Mouse (Mus musculus) adrenal gland, adult 2 months (tissue): ENCODE results near the gene Gm20388. TPM values are rescaled to one million over a fixed set of nuclear protein-coding genes. Genes with fewer than 3 reads are reported as not detected.

ENCODE experiments used
- DNase-seq: peaks from one replicate; pipeline ENCODE4 v3.0.0; 2021
- polyA plus RNA-seq: library from polyadenylated mRNA; depleted of rRNA; stranded (reverse); fragments of >200 nt; gene quantifications from 2 replicates; pipeline ENCODE4 v1.2.3, GENCODE M21; 2012
- total RNA-seq, 2 experiments: library from RNA; stranded (reverse); gene quantifications; 2 replicates each; pipeline ENCODE4 v1.2.3; 2021

The Gm20388 gene
- total and polyA plus RNA-seq, 3 experiments: 5.9 to 50.1 (median 9.9) TPM

- DNase-seq: peak; percentile 60
Observed at GRCm38 (mm10) chr8:122720070-122720729, 2809.6 kb downstream of the Gm20388 start.

DNA sequence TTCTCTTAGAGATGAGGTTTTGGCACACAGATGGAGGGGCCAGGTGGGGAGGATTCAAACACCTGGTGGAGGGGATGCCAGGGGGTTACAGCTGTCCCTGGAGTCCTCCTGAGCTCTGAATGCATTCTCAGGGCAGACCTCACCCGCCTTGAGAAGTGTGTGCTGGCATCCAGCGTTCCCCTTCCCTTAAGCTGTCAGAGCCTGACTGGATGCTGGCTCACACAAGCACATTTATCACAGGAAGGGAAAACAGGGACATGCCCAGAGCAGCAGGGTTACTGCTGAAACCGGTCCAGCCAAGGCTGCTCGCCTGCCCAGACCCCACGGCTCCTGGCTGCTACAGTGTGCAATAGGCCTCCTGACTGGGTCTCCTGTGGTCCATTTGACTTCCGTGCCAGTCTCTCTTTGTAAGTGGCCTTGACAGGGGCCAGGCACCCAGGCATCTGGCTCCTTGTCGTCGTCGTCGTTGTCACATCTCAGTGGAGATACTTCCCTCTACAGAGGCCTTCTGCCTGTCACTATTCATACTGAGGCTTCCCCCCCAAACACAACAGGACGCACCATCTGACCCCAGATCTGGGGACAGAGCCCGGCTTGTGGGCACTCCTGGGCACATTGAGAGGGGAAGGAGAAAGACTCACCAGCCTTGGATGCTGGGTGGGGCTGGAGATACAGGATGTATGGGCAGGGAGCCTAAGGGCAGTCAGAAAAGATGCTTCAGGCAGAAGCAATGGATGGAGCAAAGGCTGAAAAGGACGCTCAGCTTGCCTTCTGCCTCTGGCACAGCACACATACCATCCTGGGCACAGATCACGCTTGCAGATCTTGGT is 2810.4 kb downstream of the Gm20388 start:
- peak; percentile 38 for DNase-seq

- no peak for DNase-seq
Observed at GRCm38 (mm10) chr8:122725187-122725586, 2814.5 kb downstream of the Gm20388 start.

- no peak for DNase-seq
Observed at GRCm38 (mm10) chr8:122726789-122727188, 2816.1 kb downstream of the Gm20388 start.

- DNase-seq: no peak
Observed at GRCm38 (mm10) chr8:122727412-122727811, 2816.8 kb downstream of the Gm20388 start.

GRCm38 (mm10) chr8:122728630-122729029 is 2818.0 kb downstream of the Gm20388 start:
- DNase-seq: no peak

DNA sequence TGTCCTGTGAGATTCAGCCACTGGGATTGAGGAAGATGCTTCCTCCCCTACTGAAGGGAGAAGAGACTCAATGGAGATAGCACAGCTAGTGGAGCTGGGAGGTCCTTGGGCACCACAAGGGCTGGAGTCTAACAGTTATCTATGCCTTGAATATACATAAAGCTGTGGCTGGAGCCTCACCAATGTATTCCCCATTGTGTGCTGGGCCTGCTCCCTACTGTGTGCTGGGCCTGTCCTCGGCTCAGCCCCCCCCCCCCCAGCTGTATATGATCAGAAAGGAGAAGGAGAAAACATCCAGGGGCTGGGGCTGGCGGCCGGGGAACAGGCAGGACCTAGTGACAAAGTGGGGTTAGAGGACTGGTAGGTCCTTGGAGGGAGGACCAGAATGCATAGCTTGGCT is 2824.5 kb downstream of the Gm20388 start:
- DNase-seq: no peak

GRCm38 (mm10) chr8:122735542-122736473 is 2825.2 kb downstream of the Gm20388 start:
- no peak for DNase-seq

DNA sequence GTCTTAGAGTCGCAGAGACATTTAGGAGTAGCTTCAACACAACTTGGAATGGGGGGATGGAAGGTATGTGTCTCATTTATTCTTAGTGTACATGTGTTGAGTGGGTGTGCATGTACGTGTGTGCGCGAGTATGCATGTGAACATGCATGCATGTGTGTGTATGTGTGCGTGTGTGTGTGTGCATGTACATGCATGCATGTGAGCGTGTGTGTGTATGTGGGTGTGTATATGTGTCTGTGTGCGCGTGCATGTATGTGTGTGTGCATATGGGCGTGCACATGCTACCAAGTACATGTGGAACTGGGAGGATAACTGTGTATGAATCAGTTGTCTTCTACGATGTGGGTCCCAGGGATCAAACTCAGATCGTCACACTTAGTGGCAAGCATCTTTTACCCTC is 2826.0 kb downstream of the Gm20388 start:
- DNase-seq: no peak

GRCm38 (mm10) chr8:122737071-122737470 is 2826.4 kb downstream of the Gm20388 start:
- DNase-seq: no peak

- DNase-seq: no peak
Observed at GRCm38 (mm10) chr8:122737886-122738285, 2827.2 kb downstream of the Gm20388 start.

DNA sequence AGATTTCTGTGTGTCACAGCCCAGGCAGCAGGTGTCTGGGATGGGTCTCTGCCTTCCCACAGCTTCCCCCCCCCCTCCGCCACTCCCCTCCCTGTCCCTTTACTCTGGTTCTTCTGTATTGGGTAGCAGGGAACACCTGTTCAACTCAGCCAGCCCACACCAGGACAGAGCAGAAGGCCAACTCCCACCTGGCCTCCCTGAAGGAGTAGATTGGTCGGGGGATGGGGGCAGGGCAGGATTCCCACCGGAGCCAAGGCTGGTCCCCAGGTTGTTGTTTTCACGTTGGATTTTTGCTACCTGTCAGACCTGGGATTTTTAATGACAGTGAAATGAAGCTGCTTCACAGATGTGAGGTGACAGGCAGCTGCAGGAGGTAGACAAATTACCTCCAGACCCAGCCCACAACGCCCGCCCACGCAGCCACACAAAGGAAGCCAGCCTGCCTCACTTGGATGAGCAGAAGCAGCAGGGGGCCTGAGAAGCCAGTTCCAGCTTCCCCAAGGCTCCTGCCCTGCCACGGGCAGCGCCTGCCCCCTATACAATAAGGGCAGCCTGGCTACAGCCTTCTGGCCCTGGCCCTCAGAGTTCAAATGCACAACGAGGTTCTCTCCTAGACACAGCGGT is 2828.6 kb downstream of the Gm20388 start:
- DNase-seq: no peak

GRCm38 (mm10) chr8:122742471-122742870 is 2831.8 kb downstream of the Gm20388 start:
- DNase-seq: no peak

- no peak for DNase-seq
Observed at GRCm38 (mm10) chr8:122745022-122745749, 2834.5 kb downstream of the Gm20388 start.

DNA sequence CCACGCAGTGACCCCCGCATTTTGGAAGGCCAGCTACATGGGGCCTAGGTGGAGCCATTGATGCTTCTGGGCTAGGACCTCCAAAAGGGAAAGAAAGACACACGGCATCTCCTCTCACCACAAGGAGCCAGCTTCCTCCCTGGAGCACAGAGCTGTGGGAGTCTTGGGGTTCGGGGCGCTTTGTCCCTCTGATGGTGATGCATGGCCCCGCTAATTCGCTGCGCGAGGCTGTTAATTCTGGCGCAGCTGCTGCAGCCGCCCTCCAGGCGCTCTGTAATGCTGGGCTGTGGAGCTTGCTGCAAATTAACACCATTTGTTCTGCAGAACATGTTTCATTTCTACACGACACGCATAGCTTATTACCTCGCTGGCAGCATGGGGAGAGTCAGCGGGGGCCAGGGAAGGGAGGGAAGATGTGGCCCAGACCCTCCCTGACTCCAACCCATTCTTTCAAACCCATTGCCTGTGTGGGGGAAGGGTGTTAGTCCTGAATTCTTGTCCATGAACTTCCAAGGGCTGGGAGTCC is 2835.2 kb downstream of the Gm20388 start:
- no peak for DNase-seq

DNA sequence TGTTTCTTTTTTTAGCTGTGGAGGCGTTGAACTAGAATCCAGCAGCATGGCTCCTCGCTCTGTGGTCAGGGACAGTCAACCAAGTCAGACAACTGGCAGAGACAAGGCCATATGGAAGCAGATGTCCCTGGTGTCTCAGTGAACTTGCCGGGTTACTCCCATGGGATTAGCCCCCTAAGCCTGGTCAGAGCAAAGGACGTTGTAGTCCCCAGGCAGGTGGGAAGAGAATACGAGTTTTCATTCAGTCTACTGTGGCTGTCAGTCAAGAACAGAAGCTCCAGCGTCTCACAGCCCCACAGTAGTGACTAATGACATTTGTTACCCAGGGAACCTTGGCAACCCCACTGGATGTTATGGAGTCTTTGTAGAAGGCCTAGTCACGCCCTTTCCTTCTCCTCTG is 2835.8 kb downstream of the Gm20388 start:
- DNase-seq: no peak

GRCm38 (mm10) chr8:122747825-122748224 is 2837.2 kb downstream of the Gm20388 start:
- DNase-seq: no peak

DNA sequence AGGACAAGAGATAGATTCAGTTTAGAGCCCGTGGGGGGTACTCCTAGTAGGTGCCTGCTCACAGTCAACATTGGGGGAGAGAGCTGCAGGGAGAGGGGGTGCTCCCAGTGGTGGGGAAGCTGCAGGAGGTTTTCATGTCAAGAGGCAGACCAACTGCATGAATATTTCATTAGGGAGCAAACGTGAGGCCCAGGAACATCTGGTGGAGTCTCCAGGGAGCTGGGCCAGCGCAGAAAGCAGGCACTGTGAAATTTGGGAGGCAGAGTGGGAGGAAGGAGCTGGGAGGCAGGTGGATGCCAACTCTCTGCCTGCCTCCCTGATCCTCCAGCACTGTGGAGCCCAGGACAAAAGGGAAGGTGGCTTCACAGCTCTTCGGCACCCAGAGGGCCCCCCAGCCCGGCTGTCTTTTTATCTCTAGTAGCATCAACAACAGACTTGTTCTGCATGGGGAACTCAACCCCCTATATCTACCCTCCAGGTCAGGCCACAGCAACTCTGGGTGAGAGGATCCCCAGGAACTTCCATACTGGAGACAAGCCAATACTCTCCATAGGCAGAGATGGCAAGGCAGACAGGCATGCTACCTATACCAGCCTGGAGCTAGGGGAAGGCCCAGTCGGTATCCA is 2838.8 kb downstream of the Gm20388 start:
- DNase-seq: no peak

DNA sequence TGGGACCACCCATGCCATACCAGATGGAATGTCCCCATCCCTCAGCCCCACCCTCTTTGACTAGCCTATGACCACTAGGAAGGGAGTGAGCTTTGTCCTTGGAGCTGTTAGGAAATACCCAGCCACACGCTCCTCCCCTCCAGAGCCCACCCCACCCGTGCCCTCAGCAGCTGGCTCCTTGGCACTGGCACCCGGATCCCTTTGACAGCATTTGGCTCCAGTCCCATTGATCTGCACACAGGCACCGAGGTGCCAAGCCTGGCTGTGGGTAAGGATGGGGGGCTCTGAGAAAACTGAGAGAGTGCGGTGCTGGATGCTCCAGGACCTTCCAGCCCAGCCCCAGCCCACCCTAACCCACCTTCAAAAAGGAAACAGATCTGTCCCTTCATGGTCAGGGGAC is 2840.7 kb downstream of the Gm20388 start:
- DNase-seq: no peak

- DNase-seq: no peak
Observed at GRCm38 (mm10) chr8:122752111-122752721, 2841.6 kb downstream of the Gm20388 start.
